Mouse (Mus musculus) olfactory bulb, adult 2 months (tissue): ENCODE results near the gene Rpusd2. TPM values are rescaled to one million over a fixed set of nuclear protein-coding genes. Genes with fewer than 3 reads are reported as not detected.
A peak's percentile ranks its signal among the peaks of the same experiment; 100 is the strongest.

Experiments
- H3K27ac ChIP-seq: fragments of 200-500 bp; 2 replicates; pipeline ENCODE4 v1.5.1; 2012; ENCODE audit warnings: low read depth, low read length; ENCODE audit not compliant: insufficient read depth
- H3K4me1 ChIP-seq: fragments of 200-500 bp; 2 replicates; pipeline ENCODE4 v1.6.1; 2012; ENCODE audit warnings: low read length; ENCODE audit not compliant: control insufficient read depth, insufficient read depth
- H3K4me3 ChIP-seq: fragments of 200-500 bp; 2 replicates; pipeline ENCODE4 v1.5.1; 2012; ENCODE audit warnings: mild to moderate bottlenecking, low read depth, low read length, moderate library complexity; ENCODE audit not compliant: insufficient read depth
- CTCF ChIP-seq: fragments of 200-500 bp; IDR thresholded peaks from 2 replicates; pipeline ENCODE4 v1.5.1; 2012; ENCODE audit warnings: low read depth, mild to moderate bottlenecking, low read length, moderate library complexity; ENCODE audit not compliant: insufficient read depth
- POLR2A ChIP-seq: fragments of 200-500 bp; IDR thresholded peaks from 2 replicates; pipeline ENCODE4 v1.6.1; 2012; ENCODE audit warnings: mild to moderate bottlenecking, low read depth, low read length, moderate library complexity; ENCODE audit not compliant: insufficient read depth
- WGBS: fragments of 180-500 bp; shearing (Covaris S2); methylation state at CpG from one replicate; pipeline ENCODE4 v1.1.7; 2018; 5-methylcytosine and 5-hydroxymethylcytosine counted together
- polyA plus RNA-seq: library from polyadenylated mRNA; stranded (reverse); fragments of >200 nt; gene quantifications from 2 replicates; pipeline ENCODE4 v1.2.4, GENCODE M21; 2012; ENCODE audit warnings: low replicate concordance; ENCODE audit not compliant: missing spikeins, insufficient read depth, insufficient read length

Rpusd2 gene
- polyA plus RNA-seq, result not detected in 2 replicates

- under 1% methylated on average over 49 of the region's 49 CpGs for WGBS
- TF ChIP-seq CTCF (no peak), POLR2A (0 out of 2 replicates have a peak, but pooled peaks have one; percentile 34)
- H3K4me1 ChIP-seq, result no peaks in the 10 kb centered on the region
- peak within 1 kb of the TSS; percentile 80 for H3K4me3 ChIP-seq
- 0 out of 2 replicates have a peak within 1 kb of the TSS, but pooled peaks have one; percentile 16 for H3K27ac ChIP-seq
These were observed at the start of gene Rpusd2 for GRCm38 (mm10) chr2:119034656-119035396. Gene Rpusd2 (plus strand): TSS chr2:119034790.

GRCm38 (mm10) chr2:118995490-118995889, 39.1 kb upstream of the Rpusd2 start:
- H3K27ac ChIP-seq, result peak overlapping the region; percentile 66
- WGBS, result 42% methylated on average over 5 of the region's 5 CpGs
- no peak for TF ChIP-seq POLR2A
- no peak for TF ChIP-seq CTCF
- H3K4me1 ChIP-seq, result peaks cover 18% of the 10 kb centered on the region
- H3K4me3 ChIP-seq, result no peak overlapping the region

- Histone ChIP-seq H3K4me3 (peak overlapping the region; percentile 3; the same call in 1 of the 2 replicates), H3K27ac (peak overlapping the region; percentile 77), H3K4me1 (peaks cover 18% of the 10 kb centered on the region)
- WGBS, result 20% methylated on average over 16 of the region's 16 CpGs
- TF ChIP-seq CTCF (no peak), POLR2A (no peak)
These were observed 38.4 kb upstream of the Rpusd2 start for GRCm38 (mm10) chr2:118995919-118996797.

- peak overlapping the region; percentile 77 for H3K27ac ChIP-seq
- 27% methylated on average over 1 of the region's 1 CpGs for whole genome bisulfite sequencing
These were observed 37.8 kb upstream of the Rpusd2 start for GRCm38 (mm10) chr2:118996798-118997105.

GRCm38 (mm10) chr2:118998115-118998866, 36.3 kb upstream of the Rpusd2 start:
- TF ChIP-seq CTCF, result no peak
- TF ChIP-seq POLR2A, result no peak
- H3K27ac ChIP-seq, result no peak overlapping the region
- 81% methylated on average over 6 of the region's 6 CpGs for WGBS
- H3K4me1 ChIP-seq, result peaks cover 18% of the 10 kb centered on the region
- no peak overlapping the region for H3K4me3 ChIP-seq

More at GRCm38 (mm10) chr2:118996798-118997105, 37.8 kb upstream of the Rpusd2 start:
- TF ChIP-seq CTCF (no peak), POLR2A (no peak)
- peaks cover 18% of the 10 kb centered on the region for H3K4me1 ChIP-seq
- no peak overlapping the region for H3K4me3 ChIP-seq

GRCm38 (mm10) chr2:118999025-118999639, 35.5 kb upstream of the Rpusd2 start:
- Histone ChIP-seq H3K27ac (no peak overlapping the region), H3K4me3 (no peak overlapping the region), H3K4me1 (peaks cover 18% of the 10 kb centered on the region)
- no peak for TF ChIP-seq CTCF
- no peak for TF ChIP-seq POLR2A
- WGBS, result 87% methylated on average over 3 of the region's 3 CpGs

- 81% methylated on average over 7 of the region's 7 CpGs for WGBS
- TF ChIP-seq CTCF, result no peak
- TF ChIP-seq POLR2A, result no peak
These were observed 27.7 kb upstream of the Rpusd2 start for GRCm38 (mm10) chr2:119006886-119007285.

GRCm38 (mm10) chr2:119009376-119009775, 25.2 kb upstream of the Rpusd2 start:
- TF ChIP-seq POLR2A (no peak), CTCF (no peak)
- H3K4me3 ChIP-seq, result no peak overlapping the region
- no peak overlapping the region for H3K27ac ChIP-seq
- WGBS, result 93% methylated on average over 2 of the region's 2 CpGs
- H3K4me1 ChIP-seq, result peaks cover 2% of the 10 kb centered on the region; the same call in 1 of the 2 replicates

More at GRCm38 (mm10) chr2:119006886-119007285, 27.7 kb upstream of the Rpusd2 start:
- Histone ChIP-seq H3K4me3 (no peak overlapping the region), H3K27ac (no peak overlapping the region), H3K4me1 (peaks cover 2% of the 10 kb centered on the region; the same call in 1 of the 2 replicates)
